Mouse (Mus musculus): ENCODE measurements at regions not wholly inside any gene's neighbourhood (a gene's known extent, or its start where the extent isn't known, plus 50 kb on each side); places are given as distances from the start of the nearest gene placed in this dataset.

GRCm38 (mm10) chr3:52535411-52536021 lies 267.4 kb downstream of the Foxo1 start:
- no peak for DNase-seq
- WGBS: 71% methylated on average over 7 of the region's 7 CpGs
- H3K4me3 ChIP-seq: no peak overlapping the region
- H3K9ac ChIP-seq (ENCODE audit: low read depth, low read length): no peak overlapping the region
- H3K27ac ChIP-seq: no peak overlapping the region
- TF ChIP-seq EP300 (IDR thresholded peaks at IDR 0.05; ENCODE audit: insufficient read depth, low read depth, low read length) (no peak), CTCF (IDR thresholded peaks at IDR 0.05) (no peak), POLR2A (IDR thresholded peaks at IDR 0.05; ENCODE audit: insufficient read depth, low read depth, low read length) (no peak)
- H3K36me3 ChIP-seq (ENCODE audit: control insufficient read depth, insufficient read depth, low read length): no peaks in the 10 kb centered on the region
- no peaks in the 10 kb centered on the region for H3K27me3 ChIP-seq (ENCODE audit: control insufficient read depth, insufficient read depth, low read length)
- intact Hi-C loops (cut with DNase I): no loop called here
- no peaks in the 10 kb centered on the region for H3K79me2 ChIP-seq (replicated peaks; ENCODE audit: control insufficient read depth, insufficient read depth, low read length)
- H3K4me1 ChIP-seq (ENCODE audit: control insufficient read depth, insufficient read depth, low read length): no peaks in the 10 kb centered on the region

DNA sequence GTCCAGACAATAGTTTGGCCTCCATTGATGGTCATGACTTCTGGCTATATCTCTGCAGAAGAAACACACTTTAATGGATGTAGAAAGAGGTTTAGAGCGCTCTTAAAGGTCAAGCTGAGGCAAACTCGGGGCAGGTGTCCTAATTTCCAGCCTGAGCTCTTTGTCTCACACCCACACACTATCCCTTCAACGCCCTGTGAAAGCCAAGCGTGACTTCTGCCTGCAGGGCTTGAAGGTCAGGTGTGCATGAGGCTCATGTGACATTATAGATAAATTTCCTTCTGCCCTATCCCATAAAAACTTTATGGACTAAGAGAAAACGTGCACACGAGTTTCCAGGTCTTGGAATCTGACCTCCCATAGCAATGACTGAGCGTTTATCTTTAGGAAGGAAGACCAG lies 266.0 kb downstream of the Foxo1 start:
- TF ChIP-seq EP300 (IDR thresholded peaks at IDR 0.05; ENCODE audit: insufficient read depth, low read depth, low read length): no peak
- no peak for TF ChIP-seq POLR2A (IDR thresholded peaks at IDR 0.05; ENCODE audit: insufficient read depth, low read depth, low read length)
- intact Hi-C loops (cut with DNase I): no loop called here
- Histone ChIP-seq H3K4me1 (ENCODE audit: control insufficient read depth, insufficient read depth, low read length) (peaks cover 2% of the 10 kb centered on the region; the same call in 1 of the 2 replicates), H3K27ac (no peak overlapping the region), H3K27me3 (ENCODE audit: control insufficient read depth, insufficient read depth, low read length) (no peaks in the 10 kb centered on the region), H3K36me3 (ENCODE audit: control insufficient read depth, insufficient read depth, low read length) (no peaks in the 10 kb centered on the region), H3K4me3 (no peak overlapping the region), H3K9ac (ENCODE audit: low read depth, low read length) (no peak overlapping the region), H3K79me2 (replicated peaks; ENCODE audit: control insufficient read depth, insufficient read depth, low read length) (no peaks in the 10 kb centered on the region)
- 72% methylated on average over 7 of the region's 7 CpGs for WGBS
- DNase-seq: no peak

- DNase-seq: no peak
- intact Hi-C loops (cut with DNase I): no loop called here
- Histone ChIP-seq H3K9ac (ENCODE audit: low read depth, low read length) (no peak overlapping the region), H3K4me3 (no peak overlapping the region), H3K4me1 (ENCODE audit: control insufficient read depth, insufficient read depth, low read length) (peaks cover 6% of the 10 kb centered on the region), H3K79me2 (replicated peaks; ENCODE audit: control insufficient read depth, insufficient read depth, low read length) (no peaks in the 10 kb centered on the region), H3K27me3 (ENCODE audit: control insufficient read depth, insufficient read depth, low read length) (no peaks in the 10 kb centered on the region), H3K27ac (no peak overlapping the region), H3K36me3 (ENCODE audit: control insufficient read depth, insufficient read depth, low read length) (no peaks in the 10 kb centered on the region)
- no peak for TF ChIP-seq CTCF (IDR thresholded peaks at IDR 0.05)
- no peak for TF ChIP-seq EP300 (IDR thresholded peaks at IDR 0.05; ENCODE audit: insufficient read depth, low read depth, low read length)
- no peak for TF ChIP-seq POLR2A (IDR thresholded peaks at IDR 0.05; ENCODE audit: insufficient read depth, low read depth, low read length)
- WGBS: 87% methylated on average over 8 of the region's 8 CpGs
These were observed 263.7 kb downstream of the Foxo1 start for GRCm38 (mm10) chr3:52531686-52532351.

DNA sequence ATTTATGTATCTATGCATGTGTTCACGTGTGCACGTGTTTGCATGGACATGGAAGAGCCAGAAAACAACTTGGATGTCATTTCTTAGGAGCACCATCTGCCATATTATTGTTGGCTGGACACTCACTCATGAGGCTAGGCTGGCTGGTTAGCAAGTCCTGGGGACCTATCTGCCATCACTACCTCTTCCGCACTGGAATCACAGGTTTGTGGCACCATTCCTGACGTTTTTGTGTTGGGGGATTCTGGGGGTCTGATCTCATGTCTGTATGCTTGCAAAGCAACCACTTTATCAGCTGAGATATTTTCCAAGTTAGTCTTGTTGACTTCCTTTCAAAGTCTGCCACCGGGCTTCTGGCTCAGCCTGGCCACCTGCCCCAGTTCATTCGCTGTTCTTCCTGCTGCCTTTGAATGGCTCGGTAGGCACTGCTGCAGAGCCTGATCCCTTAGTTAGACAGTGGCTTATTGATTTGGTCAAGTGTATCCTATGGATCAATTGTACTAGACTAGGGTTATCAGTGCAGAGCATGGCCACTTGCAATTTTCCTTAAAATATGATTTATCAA lies 262.4 kb downstream of the Foxo1 start:
- H3K27me3 ChIP-seq (ENCODE audit: control insufficient read depth, insufficient read depth, low read length): no peaks in the 10 kb centered on the region
- WGBS: 76% methylated on average over 7 of the region's 7 CpGs

GRCm38 (mm10) chr3:52529136-52529535 lies 261.0 kb downstream of the Foxo1 start:
- WGBS: 61% methylated on average over 6 of the region's 6 CpGs
- peak; percentile 61 to 68 for DNase-seq
- Histone ChIP-seq H3K27me3 (ENCODE audit: control insufficient read depth, insufficient read depth, low read length) (no peaks in the 10 kb centered on the region), H3K36me3 (ENCODE audit: control insufficient read depth, insufficient read depth, low read length) (no peaks in the 10 kb centered on the region), H3K79me2 (replicated peaks; ENCODE audit: control insufficient read depth, insufficient read depth, low read length) (no peaks in the 10 kb centered on the region), H3K4me3 (no peak overlapping the region), H3K9ac (ENCODE audit: low read depth, low read length) (no peak overlapping the region), H3K27ac (no peak overlapping the region), H3K4me1 (ENCODE audit: control insufficient read depth, insufficient read depth, low read length) (peaks cover 6% of the 10 kb centered on the region)
- intact Hi-C loops (cut with DNase I): loop anchor here (1.0 to 5.0 kb wide), 2 partner anchors 112 to 262 kb away; partner anchors contain the start of gene Foxo1
- TF ChIP-seq EP300 (IDR thresholded peaks at IDR 0.05; ENCODE audit: insufficient read depth, low read depth, low read length) (no peak), POLR2A (IDR thresholded peaks at IDR 0.05; ENCODE audit: insufficient read depth, low read depth, low read length) (no peak), CTCF (IDR thresholded peaks at IDR 0.05) (no peak)

More for the DNA sequence above, 262.4 kb downstream of the Foxo1 start:
- intact Hi-C loops (cut with DNase I): no loop called here
- Histone ChIP-seq H3K27ac (no peak overlapping the region), H3K4me3 (no peak overlapping the region), H3K79me2 (replicated peaks; ENCODE audit: control insufficient read depth, insufficient read depth, low read length) (no peaks in the 10 kb centered on the region), H3K36me3 (ENCODE audit: control insufficient read depth, insufficient read depth, low read length) (no peaks in the 10 kb centered on the region), H3K4me1 (ENCODE audit: control insufficient read depth, insufficient read depth, low read length) (peaks cover 6% of the 10 kb centered on the region), H3K9ac (ENCODE audit: low read depth, low read length) (no peak overlapping the region)
- TF ChIP-seq CTCF (IDR thresholded peaks at IDR 0.05): no peak
- no peak for TF ChIP-seq EP300 (IDR thresholded peaks at IDR 0.05; ENCODE audit: insufficient read depth, low read depth, low read length)
- TF ChIP-seq POLR2A (IDR thresholded peaks at IDR 0.05; ENCODE audit: insufficient read depth, low read depth, low read length): no peak
- DNase-seq: no peak

- H3K9ac ChIP-seq (ENCODE audit: low read depth, low read length): no peak overlapping the region
- H3K4me1 ChIP-seq (ENCODE audit: control insufficient read depth, insufficient read depth, low read length): peaks cover 6% of the 10 kb centered on the region
- TF ChIP-seq POLR2A (IDR thresholded peaks at IDR 0.05; ENCODE audit: insufficient read depth, low read depth, low read length): no peak
- TF ChIP-seq CTCF (IDR thresholded peaks at IDR 0.05): no peak
- TF ChIP-seq EP300 (IDR thresholded peaks at IDR 0.05; ENCODE audit: insufficient read depth, low read depth, low read length): no peak
- DNase-seq: no peak
- H3K4me3 ChIP-seq: no peak overlapping the region
- H3K79me2 ChIP-seq (replicated peaks; ENCODE audit: control insufficient read depth, insufficient read depth, low read length): no peaks in the 10 kb centered on the region
- 83% methylated on average over 7 of the region's 7 CpGs for WGBS
- H3K27ac ChIP-seq: 0 out of 2 replicates have a peak overlapping the region, but pooled peaks have one; percentile 0
- no peaks in the 10 kb centered on the region for H3K27me3 ChIP-seq (ENCODE audit: control insufficient read depth, insufficient read depth, low read length)
- intact Hi-C loops (cut with DNase I): loop anchor here (5.0 kb wide), 1 partner anchor 261 kb away; the partner anchor contains the start of gene Foxo1
- H3K36me3 ChIP-seq (ENCODE audit: control insufficient read depth, insufficient read depth, low read length): no peaks in the 10 kb centered on the region
These were observed 260.4 kb downstream of the Foxo1 start for GRCm38 (mm10) chr3:52528521-52528920.
